Mouse (Mus musculus): ENCODE data around the gene Spast.

- no peak for TF ChIP-seq CTCF (IDR thresholded peaks at IDR 0.05; ENCODE audit: control insufficient read depth, insufficient read depth, low read length)
- no peak for TF ChIP-seq POLR2A (IDR thresholded peaks at IDR 0.05; ENCODE audit: borderline replicate concordance, control insufficient read depth, low read depth, low read length)
Measured at GRCm38 (mm10) chr17:74305616-74306015, 33.2 kb upstream of the Spast start.
